Mouse (Mus musculus): ENCODE results near the gene Gkn2.

- TF ChIP-seq POLR2A (IDR thresholded peaks at IDR 0.05; ENCODE audit: insufficient read depth, low read depth, low read length), result no peak
- no peak for TF ChIP-seq CTCF (IDR thresholded peaks at IDR 0.05; ENCODE audit: insufficient read depth, low read depth, low read length)
Observed at GRCm38 (mm10) chr6:87383926-87384691, 11.0 kb downstream of the Gkn2 start.

Measured in olfactory bulb, adult 2 months (tissue).